Mouse (Mus musculus): ENCODE data around the gene Fmnl2.
A peak's percentile ranks its signal among the peaks of the same experiment; 100 is the strongest.

DNA sequence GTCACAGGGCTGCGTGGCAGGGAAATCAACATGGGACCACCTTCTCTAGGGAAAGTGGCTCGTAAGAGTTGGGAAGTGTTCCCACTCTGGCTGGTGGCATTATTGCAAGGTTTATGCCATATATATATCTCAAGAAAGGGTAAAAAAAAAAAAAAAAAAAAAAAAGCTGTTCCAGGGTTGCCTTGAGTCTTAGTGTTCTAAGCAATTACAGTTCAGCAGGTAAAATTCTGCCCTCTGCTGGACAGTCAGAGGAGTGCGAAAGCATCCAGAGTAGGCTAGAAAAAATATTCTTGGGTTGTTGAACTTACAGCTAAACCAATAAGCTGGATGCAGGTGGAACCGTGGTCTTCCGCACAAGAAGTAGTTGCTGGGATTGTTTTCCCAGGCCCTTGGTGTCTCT is 264.1 kb downstream of the Fmnl2 start:
- TF ChIP-seq POLR2A (IDR thresholded peaks at IDR 0.05; ENCODE audit: borderline replicate concordance, low read depth, low read length) (no peak), CTCF (IDR thresholded peaks at IDR 0.05; ENCODE audit: low read depth, low read length) (0 out of 2 replicates have a peak, but pooled peaks have one; percentile 9)

Measured in bone marrow macrophage, adult 2 months (primary cell).